Mouse (Mus musculus) large intestine, adult 2 months (tissue): ENCODE data around the gene Bag2. TPM values are rescaled to one million over a fixed set of nuclear protein-coding genes. Genes with fewer than 3 reads are reported as not detected.

Experiments used
- DNase-seq: peaks from one replicate; pipeline ENCODE4 v3.0.0-alpha.2; 2012; ENCODE audit warnings: low read depth, low spot score
- WGBS: fragments of 180-500 bp; shearing (Covaris S2); methylation state at CpG from one replicate; pipeline ENCODE4 v1.1.7; 2018; 5-methylcytosine and 5-hydroxymethylcytosine counted together
- polyA plus RNA-seq: library from polyadenylated mRNA; depleted of rRNA; stranded (reverse); fragments of >200 nt; gene quantifications from 2 replicates; pipeline ENCODE4 v1.2.3, GENCODE M21; 2012; rRNA removed

Bag2 gene
- polyA plus RNA-seq, 1 experiment = 16.9 TPM

GRCm38 (mm10) chr1:33696016-33696415 is 61.6 kb downstream of the Bag2 start:
- DNase-seq = no peak
- WGBS = 81% methylated on average over 2 of the region's 2 CpGs

Other genes starting within 250 kb of the Bag2 start
- gene Prim2, start 88.0 kb downstream of the Bag2 start, polyA plus RNA-seq = 7.1 and 7.4 TPM in 2 replicates
- 3.9 and 6.9 TPM in 2 replicates for gene Rab23, start 37.9 kb downstream of the Bag2 start, polyA plus RNA-seq
- gene Zfp451, start 56.8 kb upstream of the Bag2 start, polyA plus RNA-seq = 2.2 and 3.0 TPM in 2 replicates
- gene Bend6, start 150.0 kb upstream of the Bag2 start, polyA plus RNA-seq = 0.30 and 0.74 TPM in 2 replicates
- gene Dst, start 150.4 kb upstream of the Bag2 start, polyA plus RNA-seq = 16.3 and 28.6 TPM in 2 replicates